Mouse (Mus musculus) kidney, embryonic 14.5 days (tissue): ENCODE results near the gene Cul3. TPM values are rescaled to one million over a fixed set of nuclear protein-coding genes. Genes with fewer than 3 reads are reported as not detected.

Experiments used
- ATAC-seq: fragments of 200-750 bp; cut with Nextera tagmentation; 2 replicates; pipeline ENCODE4 v1.8.0; 2017; ENCODE audit warnings: moderate number of reproducible peaks, mild to moderate bottlenecking, moderate TSS enrichment, moderate library complexity; ENCODE audit not compliant: low FRiP score, low TSS enrichment
- H3K27ac ChIP-seq: fragments of 300-500 bp; sonication (generic); 2 replicates; pipeline ENCODE4 v1.5.1; 2014; ENCODE audit warnings: low read depth, mild to moderate bottlenecking, low read length, moderate library complexity, mixed read lengths
- H3K27me3 ChIP-seq: fragments of 300-500 bp; sonication (generic); 2 replicates; pipeline ENCODE4 v1.6.1; 2014; ENCODE audit warnings: mild to moderate bottlenecking, low read length; ENCODE audit not compliant: control insufficient read depth, insufficient read depth
- H3K36me3 ChIP-seq: fragments of 300-500 bp; sonication (generic); 2 replicates; pipeline ENCODE4 v1.6.1; 2014; ENCODE audit warnings: low read length, mixed read lengths; ENCODE audit not compliant: control insufficient read depth, insufficient read depth
- H3K4me1 ChIP-seq: fragments of 300-500 bp; sonication (generic); 2 replicates; pipeline ENCODE4 v1.6.1; 2014; ENCODE audit warnings: low read length, mixed read lengths; ENCODE audit not compliant: control insufficient read depth, insufficient read depth
- H3K4me2 ChIP-seq: fragments of 300-500 bp; sonication (generic); replicated peaks from 2 replicates; pipeline ENCODE4 v1.6.1; 2014; ENCODE audit warnings: low read depth, mild to moderate bottlenecking, low read length
- H3K4me3 ChIP-seq: fragments of 300-500 bp; sonication (generic); 2 replicates; pipeline ENCODE4 v1.5.1; 2014; ENCODE audit warnings: mild to moderate bottlenecking, low read length
- H3K9ac ChIP-seq: fragments of 300-500 bp; sonication (generic); 2 replicates; pipeline ENCODE4 v1.6.1; 2014; ENCODE audit warnings: low read depth, mild to moderate bottlenecking, low read length, moderate library complexity
- H3K9me3 ChIP-seq: fragments of 300-500 bp; sonication (generic); 2 replicates; pipeline ENCODE4 v1.6.1; 2016; ENCODE audit warnings: low read length; ENCODE audit not compliant: control insufficient read depth
- WGBS: fragments of 180-500 bp; shearing (Covaris S2); extraction: QIAGEN DNeasy Blood & Tissue Kit; methylation state at CpG from one replicate; pipeline ENCODE4 v1.1.7; 2014; 5-methylcytosine and 5-hydroxymethylcytosine counted together
- polyA plus RNA-seq: library from polyadenylated mRNA; unstranded; fragments of >200 nt; fragmentation: Nextera tagmentation; extraction: Ambion mirVana; gene quantifications from 2 replicates; pipeline ENCODE4 v1.2.1, GENCODE M21; 2014

The Cul3 gene
- polyA plus RNA-seq: 64.7 and 75.7 TPM in 2 replicates

- H3K27me3 ChIP-seq: no peaks in the 10 kb centered on the region
- H3K4me2 ChIP-seq: peak within 1 kb of the TSS; percentile 72
- H3K9me3 ChIP-seq: no peaks in the 10 kb centered on the region
- peak within 1 kb of the TSS; percentile 99 for H3K9ac ChIP-seq
- 0 out of 2 replicates have a peak, but pooled peaks cover 3% of the 10 kb centered on the region for H3K4me1 ChIP-seq
- peak; percentile 98 for ATAC-seq
- WGBS: 2% methylated on average over 37 of the region's 85 CpGs
- peak within 1 kb of the TSS; percentile 92 for H3K4me3 ChIP-seq
- H3K27ac ChIP-seq: peak within 1 kb of the TSS; percentile 96
- H3K36me3 ChIP-seq: no peaks in the 10 kb centered on the region
Measured at GRCm38 (mm10) chr1:80340436-80341376, at the start of gene Cul3. Gene Cul3, minus strand, starts transcription at chr1:80340480.

GRCm38 (mm10) chr1:80389518-80389917 lies 49.2 kb upstream of the Cul3 start:
- Histone ChIP-seq H3K9ac (no peak overlapping the region), H3K4me3 (no peak overlapping the region), H3K9me3 (no peaks in the 10 kb centered on the region), H3K36me3 (no peaks in the 10 kb centered on the region), H3K4me2 (no peak overlapping the region), H3K4me1 (no peaks in the 10 kb centered on the region), H3K27me3 (no peaks in the 10 kb centered on the region), H3K27ac (no peak overlapping the region)
- WGBS: 79% methylated on average over 7 of the region's 7 CpGs
- no peak for ATAC-seq

- WGBS: 80% methylated on average over 25 of the region's 25 CpGs
- Histone ChIP-seq H3K9me3 (no peaks in the 10 kb centered on the region), H3K27ac (no peak overlapping the region), H3K4me3 (no peak overlapping the region), H3K27me3 (no peaks in the 10 kb centered on the region), H3K9ac (no peak overlapping the region), H3K36me3 (no peaks in the 10 kb centered on the region), H3K4me1 (no peaks in the 10 kb centered on the region), H3K4me2 (no peak overlapping the region)
- ATAC-seq: no peak
Measured at GRCm38 (mm10) chr1:80383613-80384589, 43.6 kb upstream of the Cul3 start.

GRCm38 (mm10) chr1:80382928-80383327 lies 42.6 kb upstream of the Cul3 start:
- 47% methylated on average over 7 of the region's 7 CpGs for WGBS
- H3K4me1 ChIP-seq: no peaks in the 10 kb centered on the region
- H3K4me2 ChIP-seq: no peak overlapping the region
- H3K4me3 ChIP-seq: no peak overlapping the region
- H3K27ac ChIP-seq: no peak overlapping the region
- H3K36me3 ChIP-seq: no peaks in the 10 kb centered on the region
- H3K9ac ChIP-seq: no peak overlapping the region
- ATAC-seq: no peak
- no peaks in the 10 kb centered on the region for H3K27me3 ChIP-seq
- H3K9me3 ChIP-seq: no peaks in the 10 kb centered on the region

GRCm38 (mm10) chr1:80381302-80381701 lies 41.0 kb upstream of the Cul3 start:
- H3K9me3 ChIP-seq: 0 out of 2 replicates have a peak, but pooled peaks cover under 1% of the 10 kb centered on the region
- H3K27ac ChIP-seq: no peak overlapping the region
- H3K27me3 ChIP-seq: no peaks in the 10 kb centered on the region
- no peak overlapping the region for H3K9ac ChIP-seq
- no peaks in the 10 kb centered on the region for H3K4me1 ChIP-seq
- no peak for ATAC-seq
- H3K4me3 ChIP-seq: no peak overlapping the region
- 26% methylated on average over 4 of the region's 4 CpGs for WGBS
- H3K4me2 ChIP-seq: no peak overlapping the region
- H3K36me3 ChIP-seq: no peaks in the 10 kb centered on the region

GRCm38 (mm10) chr1:80372010-80372409 lies 31.7 kb upstream of the Cul3 start:
- Histone ChIP-seq H3K4me1 (no peaks in the 10 kb centered on the region), H3K4me2 (no peak overlapping the region), H3K36me3 (no peaks in the 10 kb centered on the region), H3K4me3 (no peak overlapping the region), H3K27ac (no peak overlapping the region), H3K9me3 (0 out of 2 replicates have a peak, but pooled peaks cover 2% of the 10 kb centered on the region), H3K27me3 (no peaks in the 10 kb centered on the region), H3K9ac (no peak overlapping the region)
- ATAC-seq: no peak
- 89% methylated on average over 3 of the region's 3 CpGs for WGBS

- WGBS: 85% methylated on average over 3 of the region's 3 CpGs
- 0 out of 2 replicates have a peak, but pooled peaks cover 2% of the 10 kb centered on the region for H3K9me3 ChIP-seq
- H3K4me1 ChIP-seq: no peaks in the 10 kb centered on the region
- no peak overlapping the region for H3K4me3 ChIP-seq
- H3K4me2 ChIP-seq: no peak overlapping the region
- H3K27ac ChIP-seq: no peak overlapping the region
- no peak for ATAC-seq
- H3K27me3 ChIP-seq: no peaks in the 10 kb centered on the region
- no peaks in the 10 kb centered on the region for H3K36me3 ChIP-seq
- no peak overlapping the region for H3K9ac ChIP-seq
Measured at GRCm38 (mm10) chr1:80371189-80371889, 31.1 kb upstream of the Cul3 start.

GRCm38 (mm10) chr1:80363486-80363885 lies 23.2 kb upstream of the Cul3 start:
- Histone ChIP-seq H3K9me3 (no peaks in the 10 kb centered on the region), H3K27me3 (no peaks in the 10 kb centered on the region), H3K4me2 (no peak overlapping the region), H3K9ac (no peak overlapping the region), H3K4me3 (no peak overlapping the region), H3K27ac (no peak overlapping the region), H3K36me3 (no peaks in the 10 kb centered on the region), H3K4me1 (no peaks in the 10 kb centered on the region)
- no peak for ATAC-seq
- 92% methylated on average over 8 of the region's 8 CpGs for WGBS
